In the genomic region with DNA sequence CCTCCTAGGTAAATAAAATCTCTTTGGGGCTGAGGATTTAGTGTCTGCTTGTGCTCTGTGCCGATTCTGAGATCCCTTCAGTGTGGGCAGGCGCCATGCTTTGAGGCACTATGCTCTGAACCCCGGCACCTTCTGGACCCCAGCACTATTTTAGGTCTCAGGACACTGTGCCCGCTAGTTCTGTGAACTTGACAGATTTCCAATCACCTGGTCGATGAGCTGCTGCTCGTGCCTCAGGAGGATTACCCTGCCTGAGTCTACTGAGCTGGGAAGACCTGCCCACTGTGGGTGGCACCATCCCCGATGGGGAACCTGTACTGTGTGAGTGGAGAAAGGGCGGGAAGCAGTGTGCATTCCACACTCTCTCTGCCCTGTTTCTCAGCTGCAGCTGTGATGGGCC, we compare ENCODE assay signal across 17 mouse cellular contexts. TPM values are rescaled to one million over a fixed set of nuclear protein-coding genes. Genes with fewer than 3 reads are reported as not detected.
DNase-seq lines count a peak whose midpoint lies in the region; ATAC-seq and TF ChIP-seq lines count a peak whose summit lies in the region.
"Had no signal": no experiment of that assay in that cellular context is flagged by ENCODE, and none has a peak within 500 bp of the region (broad histone marks: within the 10 kb centered on the region; RNA-seq: fewer than 3 reads in every experiment).

No protein-coding gene starts in this region.

- no peak overlapping the region for H3K4me3 ChIP-seq in liver, embryonic 11.5 days (ENCODE audit: low read depth, low read length)
- no peak overlapping the region for H3K4me3 ChIP-seq in liver, postnatal 0 days (ENCODE audit: low read depth, low read length)
- H3K4me3 ChIP-seq in embryonic facial prominence, embryonic 13.5 days, result no peak overlapping the region
- H3K4me3 ChIP-seq in midbrain, embryonic 16.5 days (ENCODE audit: low read depth, low read length), result no peak overlapping the region

- H3K4me2 ChIP-seq in liver, embryonic 11.5 days, result no peak overlapping the region
- no peak overlapping the region for H3K4me2 ChIP-seq in liver, postnatal 0 days (ENCODE audit: low read depth, low read length)
- no peak overlapping the region for H3K4me2 ChIP-seq in embryonic facial prominence, embryonic 13.5 days
- H3K4me2 ChIP-seq in midbrain, embryonic 16.5 days (ENCODE audit: low read length), result no peak overlapping the region

- no peak overlapping the region for H3K9ac ChIP-seq in liver, embryonic 11.5 days (ENCODE audit: low read depth, low read length)
- no peak overlapping the region for H3K9ac ChIP-seq in liver, postnatal 0 days (replicated peaks)
- H3K9ac ChIP-seq in embryonic facial prominence, embryonic 13.5 days, result 0 out of 2 replicates have a peak overlapping the region, but pooled peaks have one; percentile 87
- 0 out of 2 replicates have a peak overlapping the region, but pooled peaks have one; percentile 11 for H3K9ac ChIP-seq in midbrain, embryonic 16.5 days (ENCODE audit: low read depth, low read length)
- H3K9ac ChIP-seq: limb, embryonic 13.5 days had no signal

- peaks cover 2% of the 10 kb centered on the region; the same call in 1 of the 2 replicates for H3K36me3 ChIP-seq in liver, embryonic 11.5 days (ENCODE audit: control insufficient read depth, insufficient read depth, low read length)
- H3K36me3 ChIP-seq in liver, postnatal 0 days (replicated peaks; ENCODE audit: insufficient read depth, low read length), result no peaks in the 10 kb centered on the region
- H3K36me3 ChIP-seq in embryonic facial prominence, embryonic 13.5 days, result peaks cover 2% of the 10 kb centered on the region; the same call in 1 of the 2 replicates
- H3K36me3 ChIP-seq in midbrain, embryonic 16.5 days (ENCODE audit: control insufficient read depth, insufficient read depth, low read length), result no peaks in the 10 kb centered on the region
- H3K36me3 ChIP-seq: limb, embryonic 13.5 days had no signal

- H3K27me3 ChIP-seq in liver, embryonic 11.5 days (replicated peaks; ENCODE audit: control insufficient read depth, insufficient read depth, low read length), result no peaks in the 10 kb centered on the region
- no peaks in the 10 kb centered on the region for H3K27me3 ChIP-seq in liver, postnatal 0 days (ENCODE audit: insufficient read depth, low read length)
- H3K27me3 ChIP-seq in embryonic facial prominence, embryonic 13.5 days, result no peaks in the 10 kb centered on the region
- H3K27me3 ChIP-seq in midbrain, embryonic 16.5 days (ENCODE audit: control insufficient read depth, insufficient read depth, low read depth, low read length), result no peaks in the 10 kb centered on the region
- H3K27me3 ChIP-seq: limb, embryonic 13.5 days had no signal

- WGBS in liver, embryonic 11.5 days, result 73% methylated on average over 8 of the region's 8 CpGs
- WGBS in liver, postnatal 0 days (ENCODE audit: insufficient replicate concordance), result 75% methylated on average over 8 of the region's 8 CpGs
- WGBS in embryonic facial prominence, embryonic 13.5 days, result 68% methylated on average over 8 of the region's 8 CpGs
- 76% methylated on average over 8 of the region's 8 CpGs for WGBS in midbrain, embryonic 16.5 days

- H3K27ac ChIP-seq in liver, embryonic 11.5 days (ENCODE audit: low read depth, low read length), result peak overlapping the region; percentile 95; the same call in 1 of the 2 replicates
- H3K27ac ChIP-seq in liver, postnatal 0 days (ENCODE audit: low read depth), result no peak overlapping the region
- H3K27ac ChIP-seq in embryonic facial prominence, embryonic 13.5 days, result peak overlapping the region; percentile 99
- no peak overlapping the region for H3K27ac ChIP-seq in midbrain, embryonic 16.5 days (ENCODE audit: low read length)

- intact Hi-C loops in heart, postnatal 10 days (cut with DNase I), result no loop called here

- no peaks in the 10 kb centered on the region for H3K9me3 ChIP-seq in liver, embryonic 11.5 days (ENCODE audit: control insufficient read depth, low read length)
- H3K9me3 ChIP-seq in liver, postnatal 0 days (ENCODE audit: low read length), result no peaks in the 10 kb centered on the region
- no peaks in the 10 kb centered on the region for H3K9me3 ChIP-seq in embryonic facial prominence, embryonic 13.5 days
- H3K9me3 ChIP-seq in midbrain, embryonic 16.5 days (replicated peaks; ENCODE audit: control insufficient read depth, low read length, poor library complexity, severe bottlenecking), result no peaks in the 10 kb centered on the region
- H3K9me3 ChIP-seq: limb, embryonic 13.5 days had no signal

- no peak for ATAC-seq in liver, embryonic 11.5 days (replicated peaks; ENCODE audit: low FRiP score)
- no peak for ATAC-seq in liver, postnatal 0 days
- ATAC-seq in embryonic facial prominence, embryonic 13.5 days (ENCODE audit: insufficient number of reproducible peaks, insufficient read depth, low FRiP score, low TSS enrichment, low read depth), result no peak
- no peak for ATAC-seq in midbrain, embryonic 16.5 days
- ATAC-seq: forebrain, embryonic 16.5 days had no signal

- H3K4me1 ChIP-seq in liver, embryonic 11.5 days (replicated peaks; ENCODE audit: control insufficient read depth, insufficient read depth, low read length), result peaks cover 21% of the 10 kb centered on the region
- peaks cover 26% of the 10 kb centered on the region for H3K4me1 ChIP-seq in liver, postnatal 0 days (ENCODE audit: insufficient read depth)
- peaks cover 40% of the 10 kb centered on the region for H3K4me1 ChIP-seq in embryonic facial prominence, embryonic 13.5 days
- peaks cover 24% of the 10 kb centered on the region for H3K4me1 ChIP-seq in midbrain, embryonic 16.5 days (ENCODE audit: control insufficient read depth, insufficient read depth, low read length)

- peak; percentile 92 for DNase-seq in heart, adult 11 months
- DNase-seq in heart, postnatal 10 days, result no peak
- no peak for DNase-seq in liver, embryonic 11.5 days (ENCODE audit: low spot score)
- DNase-seq in liver, postnatal 0 days, result no peak
- no peak for DNase-seq in spleen, postnatal 36 days (ENCODE audit: low spot score in 2 of 2)
- DNase-seq in thymus, postnatal 14 days, result no peak
- DNase-seq: cerebellum, adult 2 months; gastrocnemius, postnatal 36 days; heart, postnatal 4 days had no signal

- TF ChIP-seq EP300 in liver, postnatal 0 days (IDR thresholded peaks at IDR 0.05; ENCODE audit: low read depth), result no peak

- no peak for TF ChIP-seq CTCF in liver, postnatal 0 days (IDR thresholded peaks at IDR 0.05; ENCODE audit: low read depth)

RNA-seq across cellular contexts. Expression of a gene that starts 2.0 kb away (rescaled TPM):
- total RNA-seq in heart, postnatal 10 days (2021), result 10 to 100 TPM; 40.4 to 45.2 TPM
- polyA plus RNA-seq in liver, embryonic 11.5 days (2014; fragmentation: Nextera tagmentation; extraction: Ambion mirVana), result 40.8 and 43.0 TPM in 2 replicates
- 12.9 and 14.8 TPM in 2 replicates for polyA plus RNA-seq in liver, postnatal 0 days (2015; fragmentation: Nextera tagmentation; extraction: Ambion mirVana)
- 42.5 and 51.8 TPM in 2 replicates for polyA plus RNA-seq in embryonic facial prominence, embryonic 13.5 days (2015; fragmentation: Nextera tagmentation; extraction: Ambion mirVana)
- polyA plus RNA-seq in midbrain, embryonic 16.5 days (2015; fragmentation: Nextera tagmentation; extraction: Ambion mirVana), result 46.0 and 46.5 TPM in 2 replicates

RNA-seq across cellular contexts. Expression of a gene that starts 19.7 kb away (rescaled TPM):
- under 1 TPM in 1 of 2 experiments, not detected in 1; 0.64 TPM for total RNA-seq in heart, postnatal 10 days (2021)
- 6.9 and 11.4 TPM in 2 replicates for polyA plus RNA-seq in liver, embryonic 11.5 days (2014; fragmentation: Nextera tagmentation; extraction: Ambion mirVana)
- polyA plus RNA-seq in liver, postnatal 0 days (2015; fragmentation: Nextera tagmentation; extraction: Ambion mirVana), result 3.4 TPM in 2 replicates
- 1.3 TPM in 1 of 2 replicates, not detected in the other for polyA plus RNA-seq in embryonic facial prominence, embryonic 13.5 days (2015; fragmentation: Nextera tagmentation; extraction: Ambion mirVana)
- not detected in 2 replicates for polyA plus RNA-seq in midbrain, embryonic 16.5 days (2015; fragmentation: Nextera tagmentation; extraction: Ambion mirVana)
- total RNA-seq: gastrocnemius, postnatal 36 days; heart, postnatal 4 days; layer of hippocampus, postnatal 10 days; megakaryocyte progenitor cell, adult 5-6 weeks; MEL had no signal
- polyA plus RNA-seq: forebrain, embryonic 16.5 days; neural tube, embryonic 11.5 days had no signal

RNA-seq across cellular contexts. Expression of a gene that starts 24.5 kb away (rescaled TPM):
- total RNA-seq in heart, postnatal 10 days (2021), result not detected
- polyA plus RNA-seq in liver, embryonic 11.5 days (2014; fragmentation: Nextera tagmentation; extraction: Ambion mirVana), result 0.55 and 0.99 TPM in 2 replicates
- 0.07 TPM in 1 of 2 replicates, not detected in the other for polyA plus RNA-seq in liver, postnatal 0 days (2015; fragmentation: Nextera tagmentation; extraction: Ambion mirVana)
- polyA plus RNA-seq in embryonic facial prominence, embryonic 13.5 days (2015; fragmentation: Nextera tagmentation; extraction: Ambion mirVana), result 0.18 and 0.25 TPM in 2 replicates
- not detected in 2 replicates for polyA plus RNA-seq in midbrain, embryonic 16.5 days (2015; fragmentation: Nextera tagmentation; extraction: Ambion mirVana)
- total RNA-seq: gastrocnemius, postnatal 36 days; layer of hippocampus, postnatal 10 days had no signal

RNA-seq across cellular contexts. Expression of a gene that starts 24.6 kb away (rescaled TPM):
- total RNA-seq in heart, postnatal 10 days (2021), result 1 to 10 TPM; 6.3 to 8.2 TPM
- polyA plus RNA-seq in liver, embryonic 11.5 days (2014; fragmentation: Nextera tagmentation; extraction: Ambion mirVana), result 69.4 and 70.3 TPM in 2 replicates
- polyA plus RNA-seq in liver, postnatal 0 days (2015; fragmentation: Nextera tagmentation; extraction: Ambion mirVana), result 7.4 and 8.2 TPM in 2 replicates
- 53.3 and 54.4 TPM in 2 replicates for polyA plus RNA-seq in embryonic facial prominence, embryonic 13.5 days (2015; fragmentation: Nextera tagmentation; extraction: Ambion mirVana)
- 2.2 and 2.7 TPM in 2 replicates for polyA plus RNA-seq in midbrain, embryonic 16.5 days (2015; fragmentation: Nextera tagmentation; extraction: Ambion mirVana)

RNA-seq across cellular contexts. Expression of a gene that starts 32.6 kb away (rescaled TPM):
- total RNA-seq in heart, postnatal 10 days (2021), result 10 to 100 TPM; 63.9 to 68.5 TPM
- polyA plus RNA-seq in liver, embryonic 11.5 days (2014; fragmentation: Nextera tagmentation; extraction: Ambion mirVana), result 21.9 and 23.9 TPM in 2 replicates
- 12.6 and 19.8 TPM in 2 replicates for polyA plus RNA-seq in liver, postnatal 0 days (2015; fragmentation: Nextera tagmentation; extraction: Ambion mirVana)
- 25.2 and 28.6 TPM in 2 replicates for polyA plus RNA-seq in embryonic facial prominence, embryonic 13.5 days (2015; fragmentation: Nextera tagmentation; extraction: Ambion mirVana)
- 11.4 and 13.6 TPM in 2 replicates for polyA plus RNA-seq in midbrain, embryonic 16.5 days (2015; fragmentation: Nextera tagmentation; extraction: Ambion mirVana)
- total RNA-seq: megakaryocyte progenitor cell, adult 5-6 weeks had no signal

Comparison
In these comparisons a context has a peak if more than half of its experiments do, and no peak if none do; other contexts are left out.
1. H3K27ac ChIP-seq: peak in liver, embryonic 11.5 days (single experiment) and embryonic facial prominence, embryonic 13.5 days (single experiment); none in liver, postnatal 0 days (single experiment) and midbrain, embryonic 16.5 days (single experiment).
2. H3K9ac ChIP-seq: peak in embryonic facial prominence, embryonic 13.5 days (single experiment) and midbrain, embryonic 16.5 days (single experiment); none in liver, embryonic 11.5 days (single experiment) and liver, postnatal 0 days (single experiment).